Mouse (Mus musculus): ENCODE results near the gene Kif7.
A peak's percentile ranks its signal among the peaks of the same experiment; 100 is the strongest.

Gene Kif7

DNA sequence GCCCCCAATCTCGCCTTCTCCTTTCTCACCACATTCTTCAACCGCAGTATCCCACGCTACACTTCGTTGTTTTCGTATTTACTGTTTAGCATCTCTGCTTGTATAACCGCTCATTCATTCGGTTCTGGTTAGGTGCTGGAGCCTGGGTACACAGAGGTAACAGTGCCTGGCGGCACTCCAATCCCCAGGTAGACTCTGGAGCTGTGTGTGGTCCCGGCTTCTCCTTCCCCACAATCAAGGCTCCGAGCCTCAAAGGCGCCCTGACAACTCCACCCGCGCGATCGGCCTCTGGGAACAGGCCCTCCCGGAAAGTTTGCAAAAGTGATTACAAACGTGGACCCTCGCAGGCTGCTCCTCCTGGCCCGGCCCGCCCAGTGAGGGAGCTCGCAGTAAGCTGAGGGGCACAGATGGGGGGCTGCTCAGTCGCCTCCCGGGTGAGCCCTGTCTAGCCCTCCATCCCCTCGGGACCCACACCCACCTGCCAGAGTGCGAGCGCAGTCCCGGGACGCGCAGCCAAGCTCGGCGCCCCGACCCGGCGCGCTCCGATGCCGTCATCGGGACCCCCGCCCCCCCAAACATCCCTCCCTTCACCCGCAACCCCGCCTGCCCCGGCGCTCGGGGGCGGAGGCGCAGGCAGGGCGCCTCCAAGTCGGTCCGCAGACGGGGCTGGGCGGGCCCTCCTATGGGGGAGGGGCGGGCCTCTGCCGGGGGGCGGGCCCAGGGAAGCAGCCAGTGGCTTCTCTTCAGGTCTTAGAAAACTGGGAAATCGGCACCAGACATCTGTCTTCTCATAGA is at the start of gene Kif7:
Gene Kif7, minus strand, starts transcription at position 534 of the 795 bp plus-strand sequence.
- DNase-seq (ENCODE audit: low spot score), result no peak

DNA sequence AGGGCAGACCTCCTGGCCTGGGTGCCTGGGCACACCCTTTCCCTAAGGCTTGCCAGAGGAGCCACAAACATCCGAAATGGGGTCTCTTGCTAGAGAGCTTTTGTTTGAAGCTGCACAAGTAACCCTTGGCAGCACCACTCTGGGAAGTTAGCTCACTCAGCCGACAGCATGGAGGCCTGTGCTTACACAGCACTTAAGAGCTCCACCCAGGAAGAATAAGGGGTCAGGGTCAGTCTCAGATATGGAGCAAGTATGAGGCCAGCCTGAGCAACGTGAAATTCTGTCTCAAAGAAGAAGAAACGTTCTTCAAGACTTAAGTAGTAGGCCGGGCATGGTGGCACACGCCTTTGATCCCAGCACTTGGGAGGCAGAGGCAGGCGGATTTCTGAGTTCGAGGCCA is 46.6 kb upstream of the Kif7 start:
- no peak for DNase-seq (ENCODE audit: low spot score)

DNA sequence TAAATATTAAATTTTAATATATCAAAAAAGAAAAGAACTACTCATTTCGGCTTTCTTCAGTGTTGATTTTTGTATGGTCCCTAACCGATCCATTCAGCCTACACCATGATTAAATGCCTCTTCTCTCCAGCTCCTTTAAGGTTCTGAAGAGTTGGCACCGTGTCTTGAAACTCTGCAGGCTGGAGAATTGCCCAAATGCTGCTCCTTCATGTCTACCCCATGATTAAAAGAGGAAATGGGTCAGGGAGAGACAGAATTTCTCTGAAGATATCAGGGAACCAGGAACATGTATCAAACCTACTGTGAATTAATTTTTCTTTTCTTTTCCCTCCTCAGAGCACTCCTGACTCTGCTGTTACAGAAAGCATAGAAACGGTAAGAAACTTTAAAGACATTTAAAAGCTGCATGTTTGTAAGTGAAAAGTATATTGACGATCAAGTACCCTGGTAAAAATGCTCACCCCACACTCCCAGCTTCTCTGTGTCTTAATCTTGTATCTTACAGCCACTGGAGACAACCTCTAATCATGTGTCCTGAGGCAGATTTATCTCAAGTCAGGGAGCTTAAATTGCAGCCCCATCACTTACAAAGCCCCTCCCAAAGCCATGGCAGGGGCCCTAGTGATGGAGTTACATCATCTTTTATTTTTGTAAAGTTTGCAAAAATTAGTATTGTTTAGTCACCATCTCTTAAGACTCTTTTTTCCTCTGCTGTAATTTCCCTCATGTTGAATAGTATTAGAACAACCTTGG is 45.8 kb upstream of the Kif7 start:
- DNase-seq (ENCODE audit: low spot score), result no peak

DNA sequence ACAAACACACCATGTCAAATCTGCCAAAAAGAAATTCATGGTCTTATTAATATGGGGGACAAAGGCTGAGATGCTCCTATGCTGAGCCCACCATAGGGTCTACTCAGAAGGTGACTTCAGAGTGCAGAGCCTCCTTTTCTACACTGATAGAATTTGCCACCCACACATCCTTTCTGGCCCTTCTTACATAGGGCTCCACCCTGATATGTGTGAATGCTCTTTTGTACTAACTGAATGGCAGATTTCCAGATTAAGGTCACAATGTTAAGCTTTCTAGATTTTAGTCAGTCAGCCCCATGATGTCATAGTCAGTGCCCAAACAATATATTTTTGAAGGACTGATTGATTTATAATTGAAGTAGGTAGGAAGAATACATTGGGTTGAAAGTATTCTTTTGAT is 44.2 kb upstream of the Kif7 start:
- no peak for DNase-seq (ENCODE audit: low spot score)

DNA sequence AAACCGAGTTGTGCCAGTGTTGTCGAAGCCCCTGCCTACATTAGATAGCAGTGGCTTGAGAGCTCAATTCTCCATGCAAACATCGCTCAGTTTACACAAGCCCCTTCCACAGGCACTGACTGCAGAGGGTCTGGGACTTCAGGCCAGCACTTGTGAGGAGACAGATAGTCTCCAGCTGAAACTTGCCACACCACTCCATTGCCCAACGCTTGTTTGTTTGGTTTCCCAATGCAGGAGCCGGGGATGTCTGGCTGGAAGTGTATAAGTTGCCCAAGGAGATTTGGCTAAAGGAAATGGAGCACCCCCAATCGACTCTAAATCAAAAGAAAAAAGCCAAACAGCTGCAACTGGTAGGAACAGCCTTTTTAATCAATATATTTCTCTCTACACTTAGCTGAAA is 42.7 kb upstream of the Kif7 start:
- DNase-seq (ENCODE audit: low spot score), result no peak

DNA sequence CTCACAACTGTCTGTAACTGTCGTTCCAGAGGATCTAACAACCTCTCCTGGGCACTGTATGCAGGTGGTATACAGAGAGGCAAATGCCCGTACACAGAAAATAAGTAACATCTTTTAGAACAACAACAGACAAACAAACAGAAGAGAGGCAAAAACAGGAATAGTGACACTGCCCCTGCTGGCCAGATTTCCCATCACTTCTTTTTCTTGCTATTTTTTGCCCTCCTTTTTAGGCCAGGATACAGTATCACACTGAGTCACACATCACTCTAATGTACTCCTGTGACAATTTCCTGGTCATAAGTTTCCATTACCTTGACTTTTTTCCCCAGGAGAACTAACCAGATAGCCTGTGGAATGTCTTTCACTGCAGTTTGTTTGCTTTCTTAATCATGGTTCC is 40.8 kb upstream of the Kif7 start:
- DNase-seq (ENCODE audit: low spot score), result no peak

DNA sequence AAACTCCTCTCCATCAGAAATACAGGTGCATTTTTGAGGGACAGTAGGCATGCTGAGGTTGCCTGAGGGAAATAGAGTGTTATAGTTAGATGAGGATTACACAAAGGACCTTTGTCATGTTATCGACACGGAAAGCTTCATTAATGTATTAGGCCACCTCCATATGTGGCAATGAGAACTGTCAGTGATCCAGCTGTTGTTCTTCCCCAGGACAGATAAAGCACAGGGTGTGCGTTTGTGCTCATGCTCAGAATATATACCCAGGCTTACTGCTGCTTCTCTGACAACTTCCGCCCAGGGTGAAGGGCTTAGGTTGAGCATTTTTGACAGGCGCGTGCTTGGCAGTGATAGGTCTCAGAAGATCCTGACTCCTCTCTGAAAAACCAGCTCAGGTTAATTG is 34.0 kb upstream of the Kif7 start:
- no peak for DNase-seq (ENCODE audit: low spot score)

DNA sequence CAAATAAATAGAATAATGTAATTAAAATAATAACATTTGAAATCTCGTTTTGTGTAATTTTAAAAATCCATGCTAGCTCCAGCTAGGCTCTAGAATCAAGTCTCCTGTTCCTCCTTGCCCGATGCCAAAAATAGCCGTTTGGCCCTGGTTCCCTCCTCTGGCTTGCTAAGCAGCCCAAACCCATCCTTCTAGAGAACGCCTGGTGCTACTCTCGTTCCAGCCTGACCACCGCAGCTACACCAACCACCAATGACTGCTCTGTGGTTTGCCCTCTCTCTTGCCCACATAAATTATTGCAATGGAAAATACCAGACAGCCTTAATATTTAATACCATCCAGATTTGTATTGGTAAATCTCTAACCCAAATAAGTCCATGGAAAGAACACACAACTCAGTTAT is 32.1 kb upstream of the Kif7 start:
- DNase-seq (ENCODE audit: low spot score), result no peak

DNA sequence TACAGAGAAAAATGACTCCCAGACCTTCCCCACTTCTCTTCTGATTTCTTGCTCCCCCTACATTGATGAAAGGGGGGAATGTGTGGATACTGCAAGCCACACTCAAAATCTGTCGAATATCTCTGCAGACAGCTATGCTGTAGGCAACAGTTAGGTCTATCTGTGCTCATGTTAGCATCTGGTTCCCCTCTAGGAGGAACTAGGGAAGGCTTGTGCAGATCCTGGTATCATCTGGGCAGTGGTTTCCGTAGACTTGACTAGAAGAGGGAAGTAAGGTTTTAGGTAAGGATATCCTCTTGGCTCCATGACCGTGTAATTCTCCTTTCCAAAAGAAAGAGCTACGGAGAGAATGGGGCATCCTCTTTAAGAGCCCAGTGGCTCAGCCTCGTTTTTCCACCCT is 29.1 kb upstream of the Kif7 start:
- DNase-seq (ENCODE audit: low spot score), result no peak

DNA sequence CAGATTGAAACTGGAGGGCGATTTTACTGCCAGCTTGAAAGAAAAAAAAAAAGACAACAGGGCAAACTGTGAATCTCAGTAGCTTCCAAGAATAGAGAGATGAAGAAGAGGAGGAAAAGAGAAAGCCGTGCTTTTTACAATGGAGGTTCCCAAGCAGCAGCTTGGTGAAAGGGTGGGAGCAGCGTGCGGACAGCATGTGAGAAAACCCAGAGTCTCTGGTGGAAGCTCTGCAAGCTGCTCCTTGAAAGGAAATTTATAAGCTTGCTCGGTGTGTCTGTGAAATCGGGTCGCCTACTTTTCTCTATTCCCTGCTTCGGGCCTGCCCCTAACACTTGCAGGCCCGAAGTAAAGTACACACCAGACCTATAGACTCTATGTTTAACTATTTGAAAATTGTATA is 28.5 kb upstream of the Kif7 start:
- DNase-seq (ENCODE audit: low spot score), result no peak

DNA sequence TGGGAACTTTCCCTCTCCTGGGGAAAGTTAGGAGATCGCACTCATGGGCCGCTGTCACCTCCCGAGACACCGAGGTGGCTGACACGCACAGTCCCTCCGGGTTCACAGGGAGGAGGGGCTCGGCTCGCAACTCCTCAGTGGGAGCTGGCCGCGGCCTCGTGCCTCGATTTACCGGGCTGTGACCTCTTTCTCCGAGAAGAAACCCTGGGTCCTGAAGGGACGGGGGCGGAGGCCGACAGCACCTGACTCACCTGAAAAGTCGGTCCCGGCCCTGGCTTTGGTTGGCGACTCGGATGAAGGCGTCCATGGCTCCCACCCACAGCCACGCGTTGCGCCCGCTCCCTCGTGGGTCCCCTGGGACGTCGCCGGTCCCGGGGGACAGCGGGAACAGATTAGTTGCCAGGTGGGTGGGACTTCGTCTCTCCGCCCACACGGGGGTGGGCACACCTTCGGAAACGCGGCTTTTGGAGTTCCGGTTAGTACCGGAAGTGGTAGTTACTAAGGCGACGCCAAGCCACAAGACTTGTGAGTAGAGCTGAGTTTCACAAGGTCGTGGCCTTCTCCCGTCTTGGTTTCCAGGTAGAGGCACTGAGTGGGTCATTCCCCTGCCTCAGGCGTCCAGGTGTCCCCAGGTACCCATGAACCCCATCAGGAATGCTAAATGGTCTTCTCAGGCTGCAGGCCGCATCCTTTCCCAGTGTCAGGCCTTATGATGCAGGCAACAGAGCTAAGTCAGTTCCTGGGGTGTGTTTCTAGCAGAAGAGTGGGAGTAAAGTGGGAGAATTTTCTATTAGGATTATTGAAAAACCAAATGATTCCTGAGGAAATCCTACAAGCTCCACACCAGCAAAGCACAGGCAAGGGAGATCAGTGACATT is 27.4 kb upstream of the Kif7 start, which contains the start of the genes Pex11a and Wdr93:
Gene Pex11a, minus strand, starts transcription at position 473 of the 878 bp plus-strand sequence.
Gene Wdr93, plus strand, starts transcription at position 505 of the 878 bp plus-strand sequence.
- peak; percentile 60 for DNase-seq (ENCODE audit: low spot score)

DNA sequence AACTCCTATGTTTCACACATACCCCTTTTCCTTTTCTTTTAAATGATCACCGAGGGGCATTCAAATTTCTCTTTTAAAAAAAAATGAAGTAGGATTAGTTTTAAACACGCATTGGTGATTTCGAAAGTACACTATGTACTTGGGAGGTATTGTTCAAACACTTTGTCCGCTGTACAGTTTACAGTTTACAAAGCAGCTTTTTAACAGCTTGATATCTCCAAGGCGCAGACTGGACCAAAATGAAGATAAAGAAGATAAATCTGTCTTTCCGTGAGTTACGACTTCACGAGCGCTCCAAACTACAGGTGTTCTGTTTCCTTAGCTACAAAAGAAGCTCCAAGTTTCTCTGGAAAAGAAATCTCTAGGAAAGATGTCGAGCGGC is 26.7 kb upstream of the Kif7 start:
- DNase-seq (ENCODE audit: low spot score), result no peak

DNA sequence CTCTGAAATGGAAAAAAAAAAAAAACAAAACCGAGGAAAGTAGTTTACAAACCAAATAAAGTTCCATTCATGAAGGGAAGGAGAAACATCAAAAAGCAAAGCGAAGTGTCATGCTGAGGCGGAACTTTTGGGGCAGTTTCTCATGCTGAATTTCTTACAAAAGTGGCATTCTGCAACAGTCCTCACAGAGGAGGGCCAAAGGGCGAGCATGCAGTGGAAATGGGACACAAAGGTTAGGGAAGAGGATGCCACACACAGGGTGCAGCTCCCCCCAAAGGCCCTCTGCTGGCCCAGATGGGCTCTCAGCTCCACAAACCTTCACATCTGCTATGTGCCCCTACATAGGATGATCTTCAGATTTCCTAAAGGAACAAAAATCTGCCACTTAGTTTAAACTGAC is 24.8 kb upstream of the Kif7 start:
- no peak for DNase-seq (ENCODE audit: low spot score)

DNA sequence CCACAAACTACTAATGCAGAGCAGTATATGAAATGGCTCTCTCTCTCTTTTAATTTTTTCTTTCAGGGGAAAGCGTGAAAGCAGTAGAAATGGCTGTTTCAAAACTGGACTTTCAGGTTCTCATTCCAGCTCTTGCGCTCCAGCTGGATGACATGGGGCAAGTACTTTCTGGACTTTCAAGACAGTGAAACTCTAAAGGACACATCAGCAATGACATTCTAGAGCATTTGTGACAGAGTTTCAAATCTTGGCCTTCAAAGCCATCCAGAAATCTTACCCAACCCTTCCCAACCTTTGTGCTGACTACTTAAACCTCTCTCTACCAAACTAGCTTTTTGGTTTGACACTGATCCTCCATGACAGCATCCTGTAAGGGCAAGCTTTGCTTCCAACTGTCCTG is 23.4 kb upstream of the Kif7 start:
- no peak for DNase-seq (ENCODE audit: low spot score)

DNA sequence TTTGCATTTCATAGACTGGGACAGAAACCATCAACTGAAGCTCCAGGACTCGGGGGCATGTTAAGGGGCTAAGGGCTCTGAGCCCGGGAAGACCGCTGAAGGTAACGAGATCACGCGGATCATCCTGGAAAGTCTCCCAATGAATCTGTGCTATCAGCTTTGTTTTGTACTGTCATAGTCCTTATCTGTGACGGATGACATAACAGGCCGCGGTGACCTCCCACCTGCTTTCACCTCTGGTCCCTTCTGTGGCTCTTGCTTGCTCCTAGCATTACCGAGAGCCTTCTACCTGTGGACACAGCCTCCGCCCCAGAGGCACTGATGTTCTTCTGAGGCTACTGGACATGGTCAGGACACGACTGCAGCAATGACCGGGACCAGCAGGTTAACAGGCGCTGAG is 21.0 kb upstream of the Kif7 start:
- DNase-seq (ENCODE audit: low spot score), result no peak

DNA sequence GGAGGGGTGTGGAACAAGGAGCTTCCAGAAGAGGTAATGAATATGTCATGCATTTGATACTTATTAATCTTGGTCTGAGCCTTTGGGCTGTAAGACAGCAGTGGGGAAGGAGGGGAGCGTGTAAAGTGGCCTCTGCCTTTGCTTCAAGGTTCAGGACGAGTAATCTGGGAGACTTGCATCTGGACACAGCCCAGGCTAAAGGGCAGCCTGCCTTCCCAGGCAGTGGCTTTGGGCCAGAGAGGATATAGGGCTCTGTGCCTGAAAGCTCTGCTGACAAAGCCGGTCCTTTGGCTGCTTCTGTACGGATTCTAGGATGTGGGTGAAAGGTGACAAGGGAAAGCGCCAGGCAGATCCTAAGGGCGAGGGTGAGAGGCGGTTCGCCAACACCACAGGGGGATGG is 19.0 kb upstream of the Kif7 start:
- DNase-seq (ENCODE audit: low spot score), result no peak

DNA sequence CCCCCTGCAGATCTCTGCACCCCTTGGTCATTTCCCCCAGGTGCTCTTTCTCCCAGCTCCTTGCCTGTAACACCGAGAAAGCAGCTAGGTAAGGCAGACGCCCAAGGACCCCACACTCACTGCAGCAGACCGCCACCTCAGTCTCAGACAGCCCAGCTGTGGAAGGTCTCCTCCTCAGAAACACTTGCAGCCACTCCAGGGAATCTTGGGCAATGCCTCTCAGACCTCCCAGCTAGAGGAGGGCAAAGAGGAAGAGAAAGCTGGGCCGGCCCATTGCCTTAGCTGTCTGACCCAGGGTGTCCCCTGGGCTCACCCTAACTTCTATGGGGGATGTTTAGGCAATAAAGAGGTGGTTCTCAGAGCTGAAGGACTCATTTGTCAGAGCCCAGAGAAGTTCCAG is 17.1 kb upstream of the Kif7 start, which contains the start of gene Plin1:
Gene Plin1, minus strand, starts transcription at position 282 of the 400 bp plus-strand sequence.
- no peak for DNase-seq (ENCODE audit: low spot score)

DNA sequence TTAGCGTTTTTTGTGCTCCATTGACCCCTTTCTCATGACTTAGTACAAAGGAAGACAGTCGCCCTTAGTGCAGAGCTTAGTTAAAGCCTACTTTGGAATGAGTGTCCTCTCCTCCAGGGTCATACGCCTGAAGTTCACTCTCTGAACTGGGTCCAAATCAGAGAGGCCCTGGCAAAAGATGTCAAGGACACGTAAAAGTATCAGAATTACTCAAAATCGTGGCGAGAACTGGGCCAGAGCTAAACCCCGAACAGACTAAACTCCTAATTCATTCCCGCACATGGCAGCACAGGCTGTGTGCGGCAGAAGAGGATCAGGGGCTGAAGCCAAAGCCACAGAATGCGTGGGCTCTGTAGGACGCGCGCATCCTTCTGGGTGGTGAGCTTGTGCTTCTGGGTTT is 15.9 kb upstream of the Kif7 start:
- DNase-seq (ENCODE audit: low spot score), result no peak

DNA sequence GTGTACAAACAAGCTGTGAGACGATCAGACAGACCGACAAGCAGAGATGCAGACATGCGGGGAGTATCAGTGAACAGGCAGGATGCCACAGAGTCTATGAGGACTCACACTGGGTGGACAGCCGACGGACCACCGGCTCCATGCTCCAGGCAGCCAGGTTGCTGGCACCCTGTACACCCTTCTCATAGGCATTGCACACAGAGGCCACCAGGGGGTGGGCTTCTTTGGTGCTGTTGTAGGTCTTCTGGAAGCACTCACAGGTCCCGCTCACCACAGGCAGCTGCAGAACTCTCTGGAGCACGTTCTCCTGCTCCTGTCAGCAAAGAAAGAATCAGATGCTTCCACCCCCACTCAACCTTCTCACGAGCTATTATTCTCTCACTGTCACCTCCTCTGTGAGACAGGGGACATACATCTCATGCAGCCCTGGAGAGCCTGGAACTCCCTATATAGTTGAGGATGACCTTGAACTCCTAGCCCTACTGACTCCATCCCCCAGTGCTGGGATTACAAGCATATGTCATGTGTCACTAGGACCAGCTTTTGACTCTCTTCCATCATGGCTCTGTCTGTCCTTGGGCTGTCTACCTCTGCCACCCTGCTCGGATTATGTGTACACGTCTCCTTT is 14.3 kb upstream of the Kif7 start:
- no peak for DNase-seq (ENCODE audit: low spot score)

DNA sequence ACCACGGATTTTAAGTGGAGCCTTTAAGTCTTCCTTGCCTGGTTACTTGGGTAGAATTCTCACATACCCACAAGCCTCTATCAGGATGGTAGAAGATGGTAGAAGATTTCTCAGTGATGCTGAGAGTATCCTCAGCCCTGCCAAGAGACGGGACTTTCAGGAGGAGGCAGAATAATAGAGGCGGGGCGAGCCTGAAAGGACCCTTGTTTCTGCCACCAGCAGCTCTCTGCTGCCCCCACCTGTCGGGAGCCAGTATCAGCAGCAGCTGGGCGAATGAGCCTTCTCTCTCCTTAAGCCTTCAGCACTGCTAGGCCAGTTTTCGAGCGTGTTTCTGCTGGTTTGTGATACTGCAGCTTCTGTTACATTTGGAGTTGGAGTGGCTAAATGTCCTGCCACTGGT is 13.6 kb upstream of the Kif7 start:
- no peak for DNase-seq (ENCODE audit: low spot score)

DNA sequence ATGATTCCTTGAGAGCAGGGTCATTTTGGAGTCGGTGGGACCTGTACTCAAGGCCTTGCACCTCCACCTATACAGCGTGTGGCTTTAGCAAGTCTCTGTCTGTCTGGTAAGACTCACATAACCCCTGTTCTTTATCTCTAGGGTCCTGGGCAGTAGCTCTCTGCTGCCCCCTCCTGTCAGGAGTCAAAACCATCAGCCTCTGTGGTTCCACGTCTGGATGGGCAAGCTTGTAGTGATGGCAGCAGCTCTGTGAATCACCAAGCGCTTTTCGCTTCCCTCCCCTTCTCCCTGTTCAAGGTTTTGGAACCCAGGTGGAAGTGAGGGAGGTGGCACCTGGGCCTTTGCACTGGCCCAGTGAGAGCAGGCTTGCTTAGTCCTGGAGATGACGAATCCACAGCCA is 12.7 kb upstream of the Kif7 start:
- DNase-seq (ENCODE audit: low spot score), result no peak

DNA sequence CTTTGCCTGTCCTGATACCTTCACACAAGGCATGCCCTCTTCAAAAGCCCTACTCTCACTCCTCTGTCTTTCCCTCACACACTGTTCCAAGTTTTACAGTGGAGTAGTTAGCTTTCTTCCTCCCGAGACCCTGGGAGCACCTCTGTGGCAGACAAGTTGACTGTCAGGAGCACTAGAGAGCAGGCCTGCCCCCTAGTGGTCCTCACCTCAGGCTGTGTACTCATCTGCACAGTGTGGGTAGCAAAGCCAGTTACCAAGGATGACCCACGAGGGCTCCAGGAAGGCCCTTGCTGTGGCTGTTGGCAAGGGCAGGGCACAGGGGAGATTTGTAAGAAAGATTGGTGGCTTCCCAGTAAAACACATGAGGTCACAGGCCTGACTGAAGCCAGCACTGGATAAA is 11.6 kb upstream of the Kif7 start:
- no peak for DNase-seq (ENCODE audit: low spot score)

Data from layer of hippocampus, adult 9-10 months (tissue).